Mouse (Mus musculus): ENCODE measurements at regions not wholly inside any gene's neighbourhood (a gene's known extent, or its start where the extent isn't known, plus 50 kb on each side); places are given as distances from the start of the nearest gene placed in this dataset.

- no peak for TF ChIP-seq POLR2A (IDR thresholded peaks at IDR 0.05; ENCODE audit: extremely low read depth, insufficient read depth, low read length)
- no peak for TF ChIP-seq CTCF (IDR thresholded peaks at IDR 0.05; ENCODE audit: low read depth, low read length)
Measured at GRCm38 (mm10) chr15:56837292-56837691, 640.1 kb downstream of the Slc22a22 start.
